Mouse (Mus musculus): ENCODE data around the gene Laptm4a. TPM values are rescaled to one million over a fixed set of nuclear protein-coding genes. Genes with fewer than 3 reads are reported as not detected.
A peak's percentile ranks its signal among the peaks of the same experiment; 100 is the strongest.

Laptm4a gene
- polyA plus RNA-seq, 1 experiment from 2014 or later, result 129 TPM

DNA sequence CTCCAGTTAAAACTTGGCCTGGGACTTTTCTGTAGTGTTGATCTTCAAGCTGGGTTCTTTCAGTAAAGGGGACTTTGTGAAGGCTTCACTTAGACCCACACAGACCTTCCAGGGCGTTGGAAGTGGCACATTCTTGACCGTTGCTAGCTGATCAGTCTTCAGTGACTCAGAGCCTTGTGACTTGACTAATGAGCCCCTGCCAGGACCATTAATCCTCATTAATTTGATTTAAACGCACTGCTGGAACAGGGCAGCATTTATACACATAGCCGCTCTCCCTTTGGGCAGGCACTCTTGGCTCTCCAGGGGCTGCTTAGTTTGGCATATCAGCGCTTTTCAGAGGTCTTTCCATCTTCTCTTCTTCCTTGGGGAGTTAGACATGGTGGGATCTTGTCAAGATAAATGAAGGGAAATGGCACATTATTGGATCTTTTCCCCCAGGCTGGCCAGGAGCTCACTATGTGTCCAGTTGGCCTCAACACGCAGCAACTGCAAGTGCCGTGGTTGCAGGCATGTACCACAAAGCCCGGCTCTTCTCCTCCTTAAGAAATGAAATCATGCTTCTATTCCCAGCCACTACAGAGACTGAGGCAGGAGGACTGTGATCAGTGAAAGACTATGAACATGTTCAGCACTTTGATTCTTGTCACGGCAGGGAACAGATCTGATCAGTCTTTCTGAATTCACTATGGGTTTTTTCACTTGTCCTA lies 40.3 kb downstream of the Laptm4a start:
- H3K27ac ChIP-seq (ENCODE audit: low read depth, low read length), result no peak overlapping the region
- no peak overlapping the region for H3K9ac ChIP-seq (ENCODE audit: low read depth, low read length)
- no peaks in the 10 kb centered on the region for H3K36me3 ChIP-seq (ENCODE audit: control insufficient read depth, insufficient read depth, low read length)
- no peak overlapping the region for H3K4me2 ChIP-seq
- no peaks in the 10 kb centered on the region for H3K9me3 ChIP-seq (ENCODE audit: control insufficient read depth, low read length)
- H3K4me3 ChIP-seq (ENCODE audit: low read depth, low read length), result no peak overlapping the region
- DNase-seq (ENCODE audit: low spot score) (no peak), ATAC-seq (replicated peaks; ENCODE audit: low FRiP score) (no peak)
- WGBS, result 67% methylated on average over 9 of the region's 9 CpGs
- H3K27me3 ChIP-seq (replicated peaks; ENCODE audit: control insufficient read depth, insufficient read depth, low read length), result no peaks in the 10 kb centered on the region
- no peaks in the 10 kb centered on the region for H3K4me1 ChIP-seq (replicated peaks; ENCODE audit: control insufficient read depth, insufficient read depth, low read length)

DNA sequence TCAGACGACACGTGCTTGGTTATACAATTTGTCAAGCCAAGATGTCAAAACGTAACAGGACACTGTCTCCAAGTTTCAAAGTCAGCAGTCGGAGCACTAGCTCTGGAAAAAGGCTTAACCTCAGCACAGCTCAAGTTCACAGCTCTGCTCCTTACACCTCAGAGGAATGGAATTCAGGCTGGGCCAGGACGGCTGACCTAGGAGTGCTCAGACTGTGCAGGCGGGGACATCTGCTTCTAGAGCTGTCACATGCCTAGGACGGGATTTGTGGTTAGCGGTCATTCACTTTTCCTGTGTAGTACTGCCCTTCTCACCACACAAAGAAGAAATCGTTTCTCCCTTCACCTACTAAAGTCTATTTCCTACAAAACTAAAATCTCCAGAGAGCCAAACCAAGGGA lies 48.4 kb downstream of the Laptm4a start:
- 23% methylated on average over 9 of the region's 9 CpGs for WGBS
- ATAC-seq (replicated peaks; ENCODE audit: low FRiP score) (no peak), DNase-seq (ENCODE audit: low spot score) (no peak)
- H3K4me2 ChIP-seq, result no peak overlapping the region
- no peaks in the 10 kb centered on the region for H3K36me3 ChIP-seq (ENCODE audit: control insufficient read depth, insufficient read depth, low read length)
- H3K9ac ChIP-seq (ENCODE audit: low read depth, low read length), result no peak overlapping the region
- no peak overlapping the region for H3K4me3 ChIP-seq (ENCODE audit: low read depth, low read length)
- H3K9me3 ChIP-seq (ENCODE audit: control insufficient read depth, low read length), result no peaks in the 10 kb centered on the region
- no peak overlapping the region for H3K27ac ChIP-seq (ENCODE audit: low read depth, low read length)
- peaks cover 5% of the 10 kb centered on the region; the same call in 1 of the 2 replicates for H3K4me1 ChIP-seq (replicated peaks; ENCODE audit: control insufficient read depth, insufficient read depth, low read length)
- H3K27me3 ChIP-seq (replicated peaks; ENCODE audit: control insufficient read depth, insufficient read depth, low read length), result peaks cover 14% of the 10 kb centered on the region; the same call in 1 of the 2 replicates

DNA sequence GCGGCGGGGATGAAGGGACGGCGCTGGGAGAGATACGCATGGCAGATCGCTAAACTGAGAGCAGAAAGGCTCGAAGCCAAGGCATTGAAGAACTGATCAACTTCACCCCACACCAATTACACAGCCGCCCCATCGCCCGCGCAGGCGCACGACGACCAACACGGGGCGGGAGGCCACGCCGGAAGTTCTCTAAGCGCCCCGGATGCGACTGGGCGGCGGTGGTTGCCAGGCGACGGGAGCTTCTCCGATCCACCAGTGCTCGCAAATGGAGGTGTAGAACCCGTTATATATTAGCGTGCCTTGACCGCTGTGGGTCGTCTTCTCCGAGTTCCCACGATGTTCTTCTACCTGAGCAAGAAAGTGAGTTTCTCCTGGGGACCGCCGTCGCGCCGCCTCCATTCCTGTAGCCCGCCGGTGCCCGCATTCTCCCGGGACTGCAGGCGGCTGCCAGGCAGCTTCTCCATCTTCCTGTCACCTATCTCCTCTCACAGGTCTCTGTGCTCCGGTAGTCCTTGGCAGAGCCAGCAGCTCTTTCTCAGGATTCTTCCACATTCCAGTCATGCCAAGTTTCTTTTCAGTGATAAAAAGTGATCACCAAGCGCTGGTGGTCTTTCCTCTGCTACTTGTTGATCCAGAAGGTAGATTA lies 52.5 kb downstream of the Laptm4a start, which contains the start of gene Wdr35:
Wdr35 (plus strand) TSS at position 73 of the 646 bp plus-strand sequence.
- Histone ChIP-seq H3K4me1 (replicated peaks; ENCODE audit: control insufficient read depth, insufficient read depth, low read length) (peaks cover 5% of the 10 kb centered on the region; the same call in 1 of the 2 replicates), H3K4me3 (ENCODE audit: low read depth, low read length) (peak within 1 kb of the TSS; percentile 67), H3K27ac (ENCODE audit: low read depth, low read length) (no peak within 1 kb of the TSS), H3K27me3 (replicated peaks; ENCODE audit: control insufficient read depth, insufficient read depth, low read length) (peaks cover 14% of the 10 kb centered on the region; the same call in 1 of the 2 replicates), H3K4me2 (peak within 1 kb of the TSS; percentile 91), H3K36me3 (ENCODE audit: control insufficient read depth, insufficient read depth, low read length) (no peaks in the 10 kb centered on the region), H3K9me3 (ENCODE audit: control insufficient read depth, low read length) (no peaks in the 10 kb centered on the region), H3K9ac (ENCODE audit: low read depth, low read length) (peak within 1 kb of the TSS; percentile 61)
- DNase-seq (ENCODE audit: low spot score) (peak; percentile 81), ATAC-seq (replicated peaks; ENCODE audit: low FRiP score) (peak; percentile 90)
- WGBS, result under 1% methylated on average over 45 of the region's 45 CpGs

DNA sequence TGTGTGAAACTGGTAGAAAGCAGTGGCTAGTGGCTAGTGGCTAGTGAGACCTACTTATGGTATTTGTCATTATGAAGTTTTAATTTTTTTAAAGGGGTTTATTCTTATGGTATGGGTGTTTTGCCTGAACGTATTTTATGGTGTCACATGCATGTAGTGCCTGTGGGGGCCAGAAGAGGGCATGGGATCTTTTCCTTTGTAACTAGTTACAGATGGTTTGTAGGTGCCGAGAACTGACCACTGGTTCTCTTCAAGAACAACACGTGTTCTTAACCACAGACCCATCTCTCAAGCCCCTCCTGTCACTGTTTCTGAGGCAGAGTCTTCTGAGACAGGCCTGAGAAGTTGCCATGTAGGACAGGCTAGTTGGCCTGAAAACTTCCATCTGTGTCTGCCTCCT lies 53.6 kb downstream of the Laptm4a start:
- WGBS, result 81% methylated on average over 3 of the region's 3 CpGs
- no peak for DNase-seq (ENCODE audit: low spot score)
- no peak for ATAC-seq (replicated peaks; ENCODE audit: low FRiP score)
- Histone ChIP-seq H3K4me3 (ENCODE audit: low read depth, low read length) (no peak overlapping the region), H3K4me2 (no peak overlapping the region), H3K9me3 (ENCODE audit: control insufficient read depth, low read length) (no peaks in the 10 kb centered on the region), H3K36me3 (ENCODE audit: control insufficient read depth, insufficient read depth, low read length) (no peaks in the 10 kb centered on the region), H3K4me1 (replicated peaks; ENCODE audit: control insufficient read depth, insufficient read depth, low read length) (peaks cover 5% of the 10 kb centered on the region; the same call in 1 of the 2 replicates), H3K27ac (ENCODE audit: low read depth, low read length) (no peak overlapping the region), H3K9ac (ENCODE audit: low read depth, low read length) (no peak overlapping the region), H3K27me3 (replicated peaks; ENCODE audit: control insufficient read depth, insufficient read depth, low read length) (peaks cover 10% of the 10 kb centered on the region; the same call in 1 of the 2 replicates)

Other genes with a start within 250 kb of the Laptm4a start
- 47.3 and 47.7 TPM in 2 replicates for gene Pum2, start 247.5 kb upstream of the Laptm4a start, polyA plus RNA-seq (2014; fragmentation: Nextera tagmentation; extraction: Ambion mirVana)
- gene Sdc1, start 150.3 kb upstream of the Laptm4a start, polyA plus RNA-seq (2014; fragmentation: Nextera tagmentation; extraction: Ambion mirVana), result 50.2 and 51.6 TPM in 2 replicates
- 0.37 and 0.40 TPM in 2 replicates for gene Matn3, start 26.3 kb downstream of the Laptm4a start, polyA plus RNA-seq (2014; fragmentation: Nextera tagmentation; extraction: Ambion mirVana)
- gene Wdr35, start 52.2 kb downstream of the Laptm4a start, polyA plus RNA-seq (2014; fragmentation: Nextera tagmentation; extraction: Ambion mirVana), result 3.9 and 6.5 TPM in 2 replicates
- gene Ttc32, start 108.3 kb downstream of the Laptm4a start, polyA plus RNA-seq (2014; fragmentation: Nextera tagmentation; extraction: Ambion mirVana), result 22.2 and 24.2 TPM in 2 replicates